Mouse (Mus musculus) forebrain, embryonic 16.5 days (tissue): ENCODE results near the gene Sytl3. TPM values are rescaled to one million over a fixed set of nuclear protein-coding genes. Genes with fewer than 3 reads are reported as not detected.

Experiments
- ATAC-seq: fragments of 200-750 bp; cut with Nextera tagmentation; 2 replicates; pipeline ENCODE4 v1.8.0; 2017; ENCODE audit warnings: mild to moderate bottlenecking, moderate library complexity
- H3K27ac ChIP-seq: fragments of 300-500 bp; sonication (generic); 2 replicates; pipeline ENCODE4 v1.5.1; 2014; ENCODE audit warnings: low read length, control low read depth
- H3K27me3 ChIP-seq: fragments of 300-500 bp; sonication (generic); replicated peaks from 2 replicates; pipeline ENCODE4 v1.6.1; 2014; ENCODE audit warnings: low read length; ENCODE audit not compliant: control insufficient read depth, insufficient read depth
- H3K36me3 ChIP-seq: fragments of 300-500 bp; sonication (generic); 2 replicates; pipeline ENCODE4 v1.6.1; 2014; ENCODE audit not compliant: control insufficient read depth, insufficient read depth
- H3K4me1 ChIP-seq: fragments of 300-500 bp; sonication (generic); replicated peaks from 2 replicates; pipeline ENCODE4 v1.6.1; 2014; ENCODE audit warnings: low read length; ENCODE audit not compliant: control insufficient read depth, insufficient read depth
- H3K4me2 ChIP-seq: fragments of 300-500 bp; sonication (generic); 2 replicates; pipeline ENCODE4 v1.6.1; 2014; ENCODE audit warnings: mild to moderate bottlenecking, low read length, control low read depth
- H3K4me3 ChIP-seq: fragments of 300-500 bp; sonication (generic); replicated peaks from 2 replicates; pipeline ENCODE4 v1.5.1; 2014; ENCODE audit warnings: mild to moderate bottlenecking, low read length, control low read depth
- H3K9ac ChIP-seq: fragments of 300-500 bp; sonication (generic); replicated peaks from 2 replicates; pipeline ENCODE4 v1.6.1; 2014; ENCODE audit warnings: low read depth, low read length, control low read depth
- H3K9me3 ChIP-seq: fragments of 300-500 bp; sonication (generic); 2 replicates; pipeline ENCODE4 v1.6.1; 2016; ENCODE audit warnings: low read length; ENCODE audit not compliant: control insufficient read depth
- WGBS: fragments of 180-500 bp; shearing (Covaris S2); extraction: QIAGEN DNeasy Blood & Tissue Kit; methylation state at CpG from one replicate; pipeline ENCODE4 v1.1.7; 2014; 5-methylcytosine and 5-hydroxymethylcytosine counted together
- polyA plus RNA-seq: library from polyadenylated mRNA; unstranded; fragments of >200 nt; fragmentation: Nextera tagmentation; extraction: Ambion mirVana; gene quantifications from 2 replicates; pipeline ENCODE4 v1.2.1, GENCODE M21; 2015

The Sytl3 gene
- polyA plus RNA-seq, 1 experiment from 2014 or later, result 0.30 TPM

DNA sequence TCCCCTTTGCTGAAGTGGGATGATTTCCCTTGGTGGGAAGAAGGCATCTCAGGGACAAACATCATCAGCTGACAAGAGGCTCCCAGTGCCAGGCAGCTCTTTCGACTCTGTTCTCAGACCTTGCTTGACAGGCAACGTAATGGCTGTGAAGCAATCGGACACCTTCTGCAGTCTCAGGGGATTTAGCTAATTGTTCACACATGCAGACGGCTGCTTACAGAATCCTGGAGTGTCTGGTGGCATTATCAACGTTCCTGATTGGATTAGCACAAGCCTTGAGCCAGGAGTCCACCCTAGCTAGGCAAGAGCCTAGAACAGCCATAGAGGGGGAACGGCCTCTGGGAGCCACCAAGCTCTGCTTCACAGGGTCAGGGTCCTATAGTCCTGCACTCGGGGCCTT is 93.5 kb downstream of the Sytl3 start:
- no peak overlapping the region for H3K4me2 ChIP-seq
- H3K27ac ChIP-seq, result no peak overlapping the region

DNA sequence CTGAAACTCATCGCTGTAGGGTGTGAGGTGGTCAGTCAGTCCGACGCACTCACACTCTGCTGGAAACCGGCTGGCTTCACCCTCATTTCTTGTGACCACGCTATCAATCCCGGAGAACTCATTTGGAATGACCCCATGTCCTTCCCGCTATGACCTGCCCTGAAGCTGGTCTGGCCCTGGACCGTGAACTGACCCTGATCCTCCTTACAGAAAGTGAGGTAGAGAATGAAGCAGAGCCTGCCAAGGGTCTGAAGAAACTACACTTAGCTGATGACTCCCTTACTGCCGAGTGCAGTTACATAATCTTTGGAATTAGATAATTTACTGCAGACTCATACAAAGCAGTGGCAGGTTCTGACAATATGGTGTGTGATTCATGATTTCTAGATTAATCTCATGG is 96.3 kb downstream of the Sytl3 start:
- Histone ChIP-seq H3K4me1 (peaks cover 7% of the 10 kb centered on the region), H3K27ac (no peak overlapping the region), H3K27me3 (no peaks in the 10 kb centered on the region), H3K9me3 (no peaks in the 10 kb centered on the region), H3K36me3 (no peaks in the 10 kb centered on the region), H3K4me3 (no peak overlapping the region), H3K9ac (no peak overlapping the region), H3K4me2 (no peak overlapping the region)
- no peak for ATAC-seq
- WGBS, result 93% methylated on average over 9 of the region's 9 CpGs

More for the DNA sequence above, 93.5 kb downstream of the Sytl3 start:
- Histone ChIP-seq H3K27me3 (no peaks in the 10 kb centered on the region), H3K36me3 (no peaks in the 10 kb centered on the region), H3K9ac (no peak overlapping the region), H3K4me3 (no peak overlapping the region), H3K9me3 (no peaks in the 10 kb centered on the region), H3K4me1 (peaks cover 6% of the 10 kb centered on the region)
- WGBS, result 53% methylated on average over 7 of the region's 7 CpGs
- no peak for ATAC-seq

DNA sequence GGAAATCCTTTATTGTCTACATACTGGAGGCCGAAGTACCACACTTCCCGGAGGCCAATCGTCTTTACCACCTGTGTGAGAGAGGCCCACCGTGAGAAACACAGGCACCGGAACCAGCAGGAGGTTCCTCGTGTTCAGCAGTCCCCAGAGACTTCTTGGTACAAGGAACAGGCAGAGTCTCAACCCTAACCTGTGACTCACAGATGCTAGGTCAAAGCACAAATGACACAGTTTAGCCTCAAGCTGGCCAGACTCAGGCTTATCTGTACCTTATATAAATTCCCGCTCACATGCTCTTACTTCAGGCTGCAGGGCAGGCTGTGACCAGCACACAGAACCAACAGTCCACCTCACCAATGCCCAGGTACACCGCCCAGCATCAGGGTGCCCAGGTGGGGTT is 97.0 kb downstream of the Sytl3 start:
- Histone ChIP-seq H3K4me2 (no peak overlapping the region), H3K9ac (no peak overlapping the region), H3K4me3 (no peak overlapping the region), H3K27me3 (no peaks in the 10 kb centered on the region), H3K9me3 (no peaks in the 10 kb centered on the region), H3K4me1 (peaks cover 8% of the 10 kb centered on the region), H3K27ac (no peak overlapping the region), H3K36me3 (no peaks in the 10 kb centered on the region)
- WGBS, result 87% methylated on average over 8 of the region's 8 CpGs
- ATAC-seq, result no peak

DNA sequence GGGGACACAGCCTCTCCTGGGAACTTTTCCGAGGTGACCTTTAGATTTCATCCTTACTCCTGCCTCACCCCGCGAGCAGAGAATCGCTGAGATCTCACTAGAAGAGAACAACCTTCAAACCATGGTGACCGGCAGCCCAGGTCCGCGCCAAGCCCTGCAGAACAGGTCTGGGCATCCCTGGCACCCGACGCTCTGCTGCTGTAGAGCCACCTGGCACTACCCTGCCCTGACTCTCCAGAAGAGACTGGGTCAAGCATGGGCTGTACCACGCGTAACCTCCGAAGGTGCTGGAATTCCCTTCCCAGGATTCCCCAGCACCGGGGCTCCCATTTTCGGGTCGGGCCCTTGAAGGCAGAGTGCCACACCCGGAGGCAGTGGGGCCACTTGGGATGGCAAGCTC is 99.0 kb downstream of the Sytl3 start:
- Histone ChIP-seq H3K4me1 (peaks cover 13% of the 10 kb centered on the region), H3K27ac (no peak overlapping the region), H3K4me3 (no peak overlapping the region), H3K9me3 (no peaks in the 10 kb centered on the region), H3K36me3 (no peaks in the 10 kb centered on the region), H3K27me3 (no peaks in the 10 kb centered on the region), H3K4me2 (no peak overlapping the region), H3K9ac (no peak overlapping the region)
- ATAC-seq, result no peak
- WGBS, result 94% methylated on average over 16 of the region's 16 CpGs

DNA sequence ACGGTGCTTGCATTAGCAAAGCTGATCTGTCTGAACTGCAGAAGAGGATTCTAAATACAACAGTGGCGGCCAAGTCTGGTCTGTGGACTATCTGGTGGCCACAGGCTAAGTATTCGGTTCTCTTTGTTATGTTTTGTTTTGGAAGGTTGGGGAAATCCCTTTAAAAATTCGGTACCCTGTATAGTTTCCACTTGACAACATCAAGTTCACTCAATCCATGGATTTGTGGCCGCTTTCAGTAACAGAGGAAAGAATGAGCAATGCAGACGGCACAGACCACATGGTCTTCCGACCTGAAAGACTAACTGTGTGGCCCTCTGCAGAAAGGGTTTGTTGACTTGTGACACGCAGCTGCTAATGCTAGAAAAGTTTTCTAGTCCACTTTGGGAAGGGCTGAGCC is 100.0 kb downstream of the Sytl3 start:
- no peak overlapping the region for H3K27ac ChIP-seq
- no peaks in the 10 kb centered on the region for H3K9me3 ChIP-seq
- H3K27me3 ChIP-seq, result no peaks in the 10 kb centered on the region
- no peak overlapping the region for H3K4me2 ChIP-seq
- 66% methylated on average over 8 of the region's 8 CpGs for WGBS
- H3K4me1 ChIP-seq, result peaks cover 23% of the 10 kb centered on the region
- H3K36me3 ChIP-seq, result no peaks in the 10 kb centered on the region
- no peak overlapping the region for H3K4me3 ChIP-seq
- no peak for ATAC-seq
- H3K9ac ChIP-seq, result no peak overlapping the region

DNA sequence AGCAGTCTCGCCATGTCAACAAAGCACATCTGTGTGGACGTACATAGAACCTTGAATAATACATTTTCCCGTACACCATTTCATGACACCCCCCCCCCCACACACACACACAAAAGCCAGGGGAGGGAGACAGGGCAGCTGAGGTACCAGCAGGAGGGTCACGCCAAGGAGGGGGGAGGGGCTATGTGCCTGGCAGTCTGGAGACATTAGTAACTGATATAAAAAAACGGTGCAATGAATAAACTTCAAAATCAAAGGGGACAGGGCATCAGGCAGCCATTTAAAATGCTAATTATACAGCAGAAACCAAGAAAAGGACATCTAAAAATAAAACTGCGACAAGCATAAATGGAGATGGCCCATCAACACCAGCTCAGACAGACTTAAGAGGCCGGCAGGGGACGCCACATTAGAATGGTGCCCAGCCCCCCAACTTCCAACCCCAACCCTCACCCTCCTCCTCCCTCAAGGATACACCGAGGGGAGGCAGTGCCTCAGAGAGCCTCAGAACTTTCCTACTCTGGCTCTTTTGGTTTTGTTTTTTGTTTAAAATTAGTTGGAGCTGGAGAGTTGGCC is 100.9 kb downstream of the Sytl3 start:
- H3K27ac ChIP-seq, result peak overlapping the region; percentile 14; the same call in 1 of the 2 replicates

DNA sequence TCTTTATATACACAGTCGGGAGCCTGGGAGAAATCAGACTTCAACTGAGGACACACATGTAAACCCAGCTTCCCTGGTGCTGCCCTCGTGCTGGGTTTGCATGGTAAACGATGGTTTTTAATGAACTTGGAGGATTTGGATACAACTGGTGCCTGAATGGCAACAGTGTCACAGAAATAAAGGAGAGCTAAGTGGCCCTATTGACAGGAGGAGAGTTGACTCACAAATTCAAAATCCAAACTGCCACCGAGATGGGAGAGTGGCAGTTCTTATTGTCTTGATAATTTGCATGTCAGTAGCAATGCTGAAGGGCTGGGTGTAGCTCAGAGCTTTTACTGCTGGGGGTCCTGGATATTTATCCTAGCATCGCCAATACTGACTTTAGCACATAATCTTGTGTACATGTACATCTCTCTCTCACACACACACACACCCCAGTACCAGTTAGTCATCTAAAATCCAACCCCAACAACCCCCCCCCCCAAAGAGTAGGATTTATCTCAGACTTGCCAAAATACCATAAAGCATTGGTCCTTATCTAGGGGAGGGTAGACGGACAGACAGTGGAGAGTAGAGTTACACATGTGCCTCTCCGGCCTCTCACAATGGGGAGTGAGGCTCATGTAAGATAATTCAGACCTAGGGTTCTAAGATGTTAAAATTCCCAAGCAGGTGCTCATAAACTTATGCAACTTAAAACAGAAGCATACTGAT is 104.8 kb downstream of the Sytl3 start:
- Histone ChIP-seq H3K4me1 (peaks cover 33% of the 10 kb centered on the region), H3K27me3 (no peaks in the 10 kb centered on the region), H3K36me3 (no peaks in the 10 kb centered on the region), H3K9ac (no peak overlapping the region), H3K4me2 (no peak overlapping the region), H3K4me3 (no peak overlapping the region), H3K9me3 (no peaks in the 10 kb centered on the region), H3K27ac (peak overlapping the region; percentile 64)
- peak; percentile 89 for ATAC-seq
- 17% methylated on average over 7 of the region's 7 CpGs for WGBS

More for the DNA sequence above, 100.9 kb downstream of the Sytl3 start:
- Histone ChIP-seq H3K4me2 (no peak overlapping the region), H3K4me3 (no peak overlapping the region), H3K36me3 (no peaks in the 10 kb centered on the region), H3K9me3 (no peaks in the 10 kb centered on the region), H3K4me1 (peaks cover 27% of the 10 kb centered on the region), H3K9ac (0 out of 2 replicates have a peak overlapping the region, but pooled peaks have one; percentile 25), H3K27me3 (no peaks in the 10 kb centered on the region)
- 21% methylated on average over 9 of the region's 9 CpGs for WGBS
- no peak for ATAC-seq

DNA sequence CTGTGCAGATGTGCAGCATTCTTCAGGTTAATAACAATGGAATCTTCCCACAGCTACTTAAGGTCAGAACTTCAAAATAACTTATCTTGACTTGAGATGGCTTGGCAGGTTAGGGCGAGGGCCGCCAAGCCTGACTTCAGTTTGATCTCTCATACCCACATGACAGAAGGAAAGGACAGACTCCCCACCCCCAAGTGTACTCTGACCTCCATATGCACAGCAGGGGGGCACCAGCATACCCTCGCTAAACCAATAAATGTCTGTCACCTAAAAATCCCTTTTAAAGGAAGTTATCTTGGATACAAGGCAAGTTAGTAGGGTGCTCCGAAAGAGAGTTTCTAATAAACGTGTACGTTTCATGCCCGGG is 105.3 kb downstream of the Sytl3 start:
- no peak for ATAC-seq
- Histone ChIP-seq H3K27me3 (no peaks in the 10 kb centered on the region), H3K36me3 (no peaks in the 10 kb centered on the region), H3K4me2 (no peak overlapping the region), H3K4me3 (no peak overlapping the region), H3K4me1 (peaks cover 33% of the 10 kb centered on the region), H3K9me3 (no peaks in the 10 kb centered on the region), H3K9ac (no peak overlapping the region), H3K27ac (no peak overlapping the region)
- 65% methylated on average over 7 of the region's 7 CpGs for WGBS

DNA sequence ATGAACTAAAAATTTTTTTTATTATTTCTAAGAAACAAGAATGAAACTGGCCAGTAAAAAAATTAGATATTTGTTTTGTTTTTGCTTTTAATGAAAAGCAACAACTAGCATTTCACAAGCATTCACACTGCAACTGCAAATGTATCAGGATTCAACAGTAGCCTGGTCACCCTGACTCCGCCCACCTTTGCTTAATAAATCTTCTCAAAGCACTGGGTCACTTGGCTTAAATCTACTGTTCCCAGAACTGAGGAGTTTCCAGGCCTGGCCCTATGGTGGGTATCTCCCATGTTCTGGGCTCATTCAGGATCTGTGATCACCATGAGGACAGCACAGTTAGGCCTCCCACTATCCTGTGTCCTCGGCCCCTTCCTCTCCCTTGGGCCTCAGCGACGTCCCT is 105.8 kb downstream of the Sytl3 start:
- H3K4me1 ChIP-seq, result peaks cover 34% of the 10 kb centered on the region
- no peak overlapping the region for H3K27ac ChIP-seq
- no peaks in the 10 kb centered on the region for H3K9me3 ChIP-seq
- WGBS, result 87% methylated on average over 4 of the region's 4 CpGs
- H3K27me3 ChIP-seq, result no peaks in the 10 kb centered on the region
- no peak overlapping the region for H3K4me2 ChIP-seq
- H3K36me3 ChIP-seq, result no peaks in the 10 kb centered on the region
- no peak overlapping the region for H3K4me3 ChIP-seq
- ATAC-seq, result no peak
- H3K9ac ChIP-seq, result no peak overlapping the region
